Mouse (Mus musculus): ENCODE data around the gene Aplp2.
A peak's percentile ranks its signal among the peaks of the same experiment; 100 is the strongest.

Aplp2 gene

GRCm38 (mm10) chr9:31223475-31223874, 11.9 kb upstream of the Aplp2 start:
- no peak for DNase-seq

GRCm38 (mm10) chr9:31221170-31221569, 9.6 kb upstream of the Aplp2 start:
- no peak for DNase-seq

- DNase-seq = no peak
Measured at GRCm38 (mm10) chr9:31217631-31218380, 6.2 kb upstream of the Aplp2 start.

GRCm38 (mm10) chr9:31212500-31213008, 939 bp upstream of the Aplp2 start:
- peak in 1 of 2 experiments; percentile 6 for DNase-seq

GRCm38 (mm10) chr9:31210749-31211689, 596 bp downstream of the Aplp2 start:
- DNase-seq = peak; percentile 44 to 50

- DNase-seq = no peak
Measured at GRCm38 (mm10) chr9:31210163-31210562, 1.5 kb downstream of the Aplp2 start.

- no peak for DNase-seq
Measured at GRCm38 (mm10) chr9:31209502-31209901, 2.1 kb downstream of the Aplp2 start.

GRCm38 (mm10) chr9:31207732-31208131, 3.9 kb downstream of the Aplp2 start:
- no peak for DNase-seq

GRCm38 (mm10) chr9:31204722-31205121, 6.9 kb downstream of the Aplp2 start:
- no peak for DNase-seq

GRCm38 (mm10) chr9:31203571-31204210, 7.9 kb downstream of the Aplp2 start:
- DNase-seq = no peak

GRCm38 (mm10) chr9:31203068-31203467, 8.5 kb downstream of the Aplp2 start:
- no peak for DNase-seq

- no peak for DNase-seq
Measured at GRCm38 (mm10) chr9:31198614-31199013, 13.0 kb downstream of the Aplp2 start.

GRCm38 (mm10) chr9:31197782-31198181, 13.8 kb downstream of the Aplp2 start:
- no peak for DNase-seq

- no peak for DNase-seq
Measured at GRCm38 (mm10) chr9:31196742-31197141, 14.9 kb downstream of the Aplp2 start.

GRCm38 (mm10) chr9:31195573-31195972, 16.0 kb downstream of the Aplp2 start:
- DNase-seq = no peak

GRCm38 (mm10) chr9:31192378-31192777, 19.2 kb downstream of the Aplp2 start:
- no peak for DNase-seq

- DNase-seq = no peak
Measured at GRCm38 (mm10) chr9:31191543-31191942, 20.1 kb downstream of the Aplp2 start.

- DNase-seq = no peak
Measured at GRCm38 (mm10) chr9:31189194-31189593, 22.4 kb downstream of the Aplp2 start.

- DNase-seq = no peak
Measured at GRCm38 (mm10) chr9:31184439-31184838, 27.2 kb downstream of the Aplp2 start.

GRCm38 (mm10) chr9:31183061-31183460, 28.6 kb downstream of the Aplp2 start:
- DNase-seq = no peak

GRCm38 (mm10) chr9:31181291-31182085, 30.1 kb downstream of the Aplp2 start:
- DNase-seq = no peak

- no peak for DNase-seq
Measured at GRCm38 (mm10) chr9:31177692-31178091, 33.9 kb downstream of the Aplp2 start.
